Mouse (Mus musculus): ENCODE results near the gene Usp32.

Gene Usp32

GRCm38 (mm10) chr11:84979351-84979750 is 160.6 kb downstream of the Usp32 start:
- DNase-seq (ENCODE audit: low spot score in 2 of 2) = no peak

DNA sequence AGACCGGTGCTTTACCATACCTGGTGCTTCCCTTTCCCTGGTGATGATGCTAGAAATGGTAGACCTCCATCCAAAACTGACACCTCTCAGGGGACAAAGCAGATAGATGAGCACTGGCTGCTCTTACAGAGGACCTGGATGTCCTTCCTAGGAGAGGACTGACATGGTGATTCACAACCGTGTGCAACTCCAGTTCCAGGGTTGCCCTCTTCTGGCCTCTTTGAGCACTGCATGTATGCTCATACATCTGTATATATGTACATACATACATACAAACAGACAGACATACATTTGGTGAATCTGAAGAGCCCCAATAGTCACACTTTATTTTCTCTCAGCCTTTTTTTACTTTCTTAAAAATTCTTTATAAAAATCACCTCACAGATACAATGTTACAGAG is 161.8 kb downstream of the Usp32 start:
- DNase-seq (ENCODE audit: low spot score in 2 of 2) = peak in 1 of 2 experiments; percentile 15

- no peak for DNase-seq (ENCODE audit: low spot score in 2 of 2)
These were observed 162.5 kb downstream of the Usp32 start for GRCm38 (mm10) chr11:84977385-84977952.

GRCm38 (mm10) chr11:84976706-84977105 is 163.3 kb downstream of the Usp32 start:
- no peak for DNase-seq (ENCODE audit: low spot score in 2 of 2)

GRCm38 (mm10) chr11:84974582-84974981 is 165.4 kb downstream of the Usp32 start:
- no peak for DNase-seq (ENCODE audit: low spot score in 2 of 2)

GRCm38 (mm10) chr11:84973661-84974060 is 166.3 kb downstream of the Usp32 start:
- DNase-seq (ENCODE audit: low spot score in 2 of 2) = no peak

DNA sequence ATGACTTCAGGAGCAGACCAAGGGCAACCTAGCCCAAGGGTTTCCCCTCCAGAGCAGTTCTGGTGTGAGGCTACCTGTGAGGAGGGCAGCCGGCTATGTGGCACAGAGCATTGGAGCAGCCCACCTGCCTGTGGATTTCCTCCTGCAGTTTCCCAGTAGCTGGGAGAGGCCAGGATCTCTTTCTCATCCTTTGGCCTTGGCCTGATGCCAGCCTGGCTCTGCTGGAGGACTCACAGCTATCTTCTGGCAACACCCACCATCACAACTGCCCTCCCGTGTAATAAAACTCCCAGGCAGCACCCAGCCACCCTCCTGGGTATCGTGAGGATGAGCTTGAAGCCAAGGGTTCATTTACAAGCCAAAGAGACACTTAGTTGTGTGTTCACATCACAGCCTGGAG is 167.9 kb downstream of the Usp32 start:
- no peak for DNase-seq (ENCODE audit: low spot score in 2 of 2)

DNA sequence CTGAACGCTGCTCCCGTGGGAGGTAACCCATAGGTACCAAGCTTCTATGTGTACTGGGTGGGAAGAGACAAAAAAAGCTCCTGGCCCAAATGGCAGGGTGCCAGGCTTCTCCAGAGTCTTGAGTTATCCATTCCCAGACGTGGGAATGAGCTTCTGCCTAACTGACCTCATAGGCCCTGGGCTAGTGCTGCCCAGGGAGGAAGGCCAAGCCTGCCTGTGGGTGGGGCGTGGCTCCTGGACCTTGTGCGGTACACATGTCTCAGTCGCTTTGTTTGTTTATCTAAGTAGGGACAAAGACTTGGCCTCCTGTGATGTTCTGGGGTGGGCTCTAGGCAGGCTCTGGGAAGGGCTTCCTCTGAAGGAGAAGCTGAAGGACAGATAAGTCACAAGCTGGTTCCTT is 171.2 kb downstream of the Usp32 start:
- no peak for DNase-seq (ENCODE audit: low spot score in 2 of 2)

DNA sequence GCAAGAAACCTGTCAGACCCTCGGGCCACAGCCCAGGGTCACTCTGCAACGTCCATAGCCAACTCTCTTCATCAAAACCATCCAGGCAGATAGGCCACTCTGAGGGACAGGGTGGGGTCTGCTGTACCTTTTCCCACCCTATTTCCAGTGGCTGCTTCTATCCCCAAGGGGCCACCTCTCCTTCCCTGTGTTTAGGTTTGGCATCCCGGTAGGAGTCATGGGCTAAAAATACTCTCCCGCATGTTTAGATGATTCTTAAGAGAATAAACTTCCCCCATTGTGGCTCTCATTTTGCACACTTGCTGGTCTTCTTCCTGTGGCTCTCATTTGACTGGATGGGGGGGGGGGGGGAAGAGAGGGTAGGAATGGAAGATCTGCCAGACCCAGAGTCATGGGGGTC is 171.7 kb downstream of the Usp32 start:
- no peak for DNase-seq (ENCODE audit: low spot score in 2 of 2)

GRCm38 (mm10) chr11:84967113-84967512 is 172.8 kb downstream of the Usp32 start:
- DNase-seq (ENCODE audit: low spot score in 2 of 2) = no peak

DNA sequence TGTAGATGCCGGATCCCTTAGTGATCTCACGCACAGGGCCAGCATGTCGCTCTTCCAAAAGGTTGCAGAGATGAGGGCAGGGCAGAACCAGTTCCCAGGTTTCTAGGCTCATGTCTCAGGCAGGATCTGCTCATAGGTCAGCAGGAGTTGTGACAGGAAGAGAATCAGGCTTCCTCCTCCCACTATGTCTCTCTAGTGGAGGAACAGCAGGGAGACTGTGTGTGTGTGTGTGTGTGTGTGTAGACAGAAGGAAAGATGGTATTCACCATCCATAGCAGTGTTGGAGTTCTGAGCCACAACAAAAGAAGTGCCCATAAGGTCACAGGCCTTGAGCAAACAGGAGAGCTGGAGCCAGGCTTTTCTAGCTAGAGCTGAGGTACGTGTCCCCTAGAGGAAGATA is 173.3 kb downstream of the Usp32 start:
- DNase-seq (ENCODE audit: low spot score in 2 of 2) = no peak

DNA sequence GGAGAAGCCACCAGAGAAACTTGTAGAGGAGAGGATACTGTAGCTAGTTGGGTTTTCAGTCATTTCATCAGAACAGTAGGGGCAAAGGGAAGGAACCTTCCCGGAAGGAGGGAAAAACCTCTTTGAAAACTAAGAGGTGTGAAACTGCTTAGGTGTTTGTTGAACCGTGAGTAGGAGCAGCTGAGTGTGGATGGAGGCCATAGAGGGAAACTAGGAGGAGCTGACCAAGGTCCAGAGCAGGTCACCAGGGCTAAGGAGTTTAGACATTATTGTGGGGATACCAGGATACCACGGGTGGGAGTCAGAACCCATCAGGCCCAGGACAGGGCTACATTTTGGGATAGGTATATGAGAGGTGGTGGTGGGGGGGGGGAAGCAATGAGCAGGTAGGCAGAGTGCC is 176.4 kb downstream of the Usp32 start:
- no peak for DNase-seq (ENCODE audit: low spot score in 2 of 2)

DNA sequence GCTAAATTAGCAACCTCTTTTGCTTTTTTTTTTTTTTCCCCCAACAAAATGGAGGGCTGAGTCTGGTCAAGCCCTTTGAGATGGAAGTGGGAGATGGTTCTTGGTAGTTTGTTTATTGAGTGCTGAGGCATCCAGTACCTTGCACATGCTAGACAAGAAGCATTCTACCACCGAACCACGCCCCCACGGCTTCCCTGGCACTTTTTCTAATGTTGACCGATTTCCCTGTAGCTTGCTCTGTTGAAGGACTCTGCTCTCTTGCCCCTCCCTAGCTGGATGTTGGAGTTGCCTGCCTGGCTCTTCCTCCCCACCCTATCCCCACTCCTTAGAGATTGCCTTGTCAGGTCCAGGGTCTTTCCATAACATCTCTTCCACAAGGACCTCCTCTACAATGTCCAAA is 177.4 kb downstream of the Usp32 start:
- no peak for DNase-seq (ENCODE audit: low spot score in 2 of 2)

DNA sequence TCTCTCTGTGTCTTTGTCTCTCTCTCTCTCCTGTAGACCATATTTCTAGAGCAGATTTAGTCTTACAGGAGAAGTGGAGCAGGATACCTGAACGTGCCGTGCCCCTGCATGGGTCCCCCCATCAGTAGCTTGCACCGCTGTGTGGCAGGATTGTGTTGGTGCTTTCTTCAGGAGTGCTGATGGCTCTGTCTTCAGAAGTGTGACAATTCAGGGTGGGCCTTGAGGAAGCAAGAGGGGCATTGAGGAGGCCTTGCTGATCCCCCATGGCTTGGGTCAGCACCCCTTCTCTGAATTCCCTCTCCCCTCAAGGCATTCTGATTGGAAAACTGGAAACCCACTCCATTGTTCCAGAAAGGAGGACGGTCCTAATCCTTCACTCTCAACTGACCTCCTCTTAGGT is 178.4 kb downstream of the Usp32 start:
- DNase-seq (ENCODE audit: low spot score in 2 of 2) = no peak

- no peak for DNase-seq (ENCODE audit: low spot score in 2 of 2)
These were observed 179.2 kb downstream of the Usp32 start for GRCm38 (mm10) chr11:84960780-84961179.

DNA sequence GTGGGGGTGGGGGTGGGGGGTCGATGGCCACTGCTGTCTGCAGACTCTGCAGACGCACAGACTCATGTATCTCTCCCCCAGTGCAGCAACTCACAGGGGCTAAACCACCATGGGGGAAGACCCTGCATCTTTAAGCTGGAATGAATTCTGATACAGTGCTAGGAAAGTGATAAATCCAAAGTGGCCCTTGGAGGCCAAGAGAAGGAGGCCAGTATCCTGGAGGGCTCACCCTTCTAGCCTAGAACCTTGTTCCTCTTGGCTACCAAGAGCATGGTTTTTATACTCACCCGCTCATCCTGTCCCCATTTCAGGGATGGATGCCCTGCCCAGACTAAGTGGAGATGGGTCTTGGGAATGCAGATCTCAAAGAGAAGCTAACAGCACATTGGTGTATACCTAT is 179.7 kb downstream of the Usp32 start:
- no peak for DNase-seq (ENCODE audit: low spot score in 2 of 2)

- DNase-seq (ENCODE audit: low spot score in 2 of 2) = no peak
These were observed 180.2 kb downstream of the Usp32 start for GRCm38 (mm10) chr11:84959701-84960181.

GRCm38 (mm10) chr11:84959181-84959580 is 180.8 kb downstream of the Usp32 start:
- DNase-seq (ENCODE audit: low spot score in 2 of 2) = no peak

DNA sequence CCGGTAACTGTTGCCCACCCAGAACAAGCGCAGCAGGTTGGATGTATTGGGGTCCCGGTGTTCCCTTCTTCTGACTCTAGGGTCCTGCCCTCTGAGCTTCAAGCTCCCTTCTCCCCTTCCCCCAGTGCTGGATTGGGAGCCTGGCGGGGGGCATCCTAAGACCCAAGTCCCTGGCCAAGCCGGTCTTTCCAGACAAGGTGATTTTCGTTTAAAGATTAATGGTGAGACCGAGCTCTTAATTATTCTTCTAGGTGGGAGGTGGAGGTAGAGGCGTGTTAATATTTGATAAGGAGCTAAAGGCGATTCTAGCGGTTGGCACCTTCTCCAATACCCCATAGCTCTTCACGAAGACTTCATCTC is 181.7 kb downstream of the Usp32 start:
- DNase-seq (ENCODE audit: low spot score in 2 of 2) = no peak

GRCm38 (mm10) chr11:84957591-84958270 is 182.2 kb downstream of the Usp32 start, which contains the start of gene Car4:
TSS of gene Car4 (plus strand) at chr11:84957786.
- DNase-seq (ENCODE audit: low spot score in 2 of 2) = no peak

DNA sequence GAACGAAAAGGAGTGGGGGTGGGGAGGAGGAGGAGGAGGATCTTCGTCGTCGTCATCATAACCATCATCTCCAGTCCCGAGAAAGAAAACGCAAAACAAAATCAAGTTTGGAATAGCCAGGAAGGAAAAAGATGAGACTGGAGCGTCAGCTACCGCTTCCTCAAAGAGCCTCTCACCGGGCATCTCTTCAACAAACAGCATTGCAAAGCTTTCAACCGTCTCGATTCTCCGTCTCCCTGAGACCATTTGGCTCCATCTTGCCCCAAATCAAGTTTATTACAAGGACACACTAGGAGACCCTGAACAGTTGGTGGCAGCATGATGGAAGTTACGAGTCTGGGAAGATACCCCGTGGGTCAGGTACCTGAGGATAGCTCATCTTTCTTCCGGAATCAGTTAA is 182.8 kb downstream of the Usp32 start:
- no peak for DNase-seq (ENCODE audit: low spot score in 2 of 2)

GRCm38 (mm10) chr11:84956400-84956799 is 183.6 kb downstream of the Usp32 start:
- no peak for DNase-seq (ENCODE audit: low spot score in 2 of 2)

- no peak for DNase-seq (ENCODE audit: low spot score in 2 of 2)
These were observed 187.3 kb downstream of the Usp32 start for GRCm38 (mm10) chr11:84952611-84953010.

- no peak for DNase-seq (ENCODE audit: low spot score in 2 of 2)
These were observed 191.4 kb downstream of the Usp32 start for GRCm38 (mm10) chr11:84948526-84948925.
